Mouse (Mus musculus): Measurements from ENCODE around the gene Gda. TPM values are rescaled to one million over a fixed set of nuclear protein-coding genes. Genes with fewer than 3 reads are reported as not detected.

The Gda gene
- total RNA-seq, 1 experiment from 2014 or later: 629 TPM

GRCm38 (mm10) chr19:21472121-21472780, 994 bp downstream of the Gda start:
- ATAC-seq (ENCODE audit: extremely low read depth, insufficient number of reproducible peaks, low FRiP score, poor library complexity, severe bottlenecking): peak; percentile 84

GRCm38 (mm10) chr19:21461221-21461960, 11.9 kb downstream of the Gda start:
- peak; percentile 98 for ATAC-seq (ENCODE audit: extremely low read depth, insufficient number of reproducible peaks, low FRiP score, poor library complexity, severe bottlenecking)

- ATAC-seq (ENCODE audit: extremely low read depth, insufficient number of reproducible peaks, low FRiP score, poor library complexity, severe bottlenecking): no peak
These were observed 15.8 kb downstream of the Gda start for GRCm38 (mm10) chr19:21457461-21457860.

- ATAC-seq (ENCODE audit: extremely low read depth, insufficient number of reproducible peaks, low FRiP score, poor library complexity, severe bottlenecking): no peak
These were observed 31.5 kb downstream of the Gda start for GRCm38 (mm10) chr19:21441787-21442186.

- ATAC-seq (ENCODE audit: extremely low read depth, insufficient number of reproducible peaks, low FRiP score, poor library complexity, severe bottlenecking): peak; percentile 76
These were observed 32.4 kb downstream of the Gda start for GRCm38 (mm10) chr19:21440841-21441240.

GRCm38 (mm10) chr19:21439141-21439737, 34.0 kb downstream of the Gda start:
- no peak for ATAC-seq (ENCODE audit: extremely low read depth, insufficient number of reproducible peaks, low FRiP score, poor library complexity, severe bottlenecking)

- no peak for ATAC-seq (ENCODE audit: extremely low read depth, insufficient number of reproducible peaks, low FRiP score, poor library complexity, severe bottlenecking)
These were observed 36.7 kb downstream of the Gda start for GRCm38 (mm10) chr19:21436566-21436965.

GRCm38 (mm10) chr19:21433348-21433747, 39.9 kb downstream of the Gda start:
- ATAC-seq (ENCODE audit: extremely low read depth, insufficient number of reproducible peaks, low FRiP score, poor library complexity, severe bottlenecking): no peak

- ATAC-seq (ENCODE audit: extremely low read depth, insufficient number of reproducible peaks, low FRiP score, poor library complexity, severe bottlenecking): no peak
These were observed 40.4 kb downstream of the Gda start for GRCm38 (mm10) chr19:21432879-21433278.

GRCm38 (mm10) chr19:21432286-21432685, 41.0 kb downstream of the Gda start:
- no peak for ATAC-seq (ENCODE audit: extremely low read depth, insufficient number of reproducible peaks, low FRiP score, poor library complexity, severe bottlenecking)

GRCm38 (mm10) chr19:21425391-21425790, 47.9 kb downstream of the Gda start:
- ATAC-seq (ENCODE audit: extremely low read depth, insufficient number of reproducible peaks, low FRiP score, poor library complexity, severe bottlenecking): no peak

GRCm38 (mm10) chr19:21423731-21424130, 49.5 kb downstream of the Gda start:
- ATAC-seq (ENCODE audit: extremely low read depth, insufficient number of reproducible peaks, low FRiP score, poor library complexity, severe bottlenecking): no peak

- no peak for ATAC-seq (ENCODE audit: extremely low read depth, insufficient number of reproducible peaks, low FRiP score, poor library complexity, severe bottlenecking)
These were observed 54.8 kb downstream of the Gda start for GRCm38 (mm10) chr19:21418418-21418817.

GRCm38 (mm10) chr19:21415377-21415776, 57.9 kb downstream of the Gda start:
- no peak for ATAC-seq (ENCODE audit: extremely low read depth, insufficient number of reproducible peaks, low FRiP score, poor library complexity, severe bottlenecking)

- ATAC-seq (ENCODE audit: extremely low read depth, insufficient number of reproducible peaks, low FRiP score, poor library complexity, severe bottlenecking): no peak
These were observed 64.1 kb downstream of the Gda start for GRCm38 (mm10) chr19:21409178-21409577.

- no peak for ATAC-seq (ENCODE audit: extremely low read depth, insufficient number of reproducible peaks, low FRiP score, poor library complexity, severe bottlenecking)
These were observed 65.9 kb downstream of the Gda start for GRCm38 (mm10) chr19:21407363-21407762.

- no peak for ATAC-seq (ENCODE audit: extremely low read depth, insufficient number of reproducible peaks, low FRiP score, poor library complexity, severe bottlenecking)
These were observed 75.3 kb downstream of the Gda start for GRCm38 (mm10) chr19:21397994-21398393.

GRCm38 (mm10) chr19:21396364-21396763, 76.9 kb downstream of the Gda start:
- ATAC-seq (ENCODE audit: extremely low read depth, insufficient number of reproducible peaks, low FRiP score, poor library complexity, severe bottlenecking): 0 out of 2 replicates have a peak, but pooled peaks have one; percentile 3

GRCm38 (mm10) chr19:21390904-21391303, 82.3 kb downstream of the Gda start:
- no peak for ATAC-seq (ENCODE audit: extremely low read depth, insufficient number of reproducible peaks, low FRiP score, poor library complexity, severe bottlenecking)

GRCm38 (mm10) chr19:21386842-21387241, 86.4 kb downstream of the Gda start:
- no peak for ATAC-seq (ENCODE audit: extremely low read depth, insufficient number of reproducible peaks, low FRiP score, poor library complexity, severe bottlenecking)

Data from neutrophil, adult 5-6 weeks (primary cell).